Mouse (Mus musculus) lung, postnatal 0 days (tissue): ENCODE measurements around the gene Vmn2r16.

ENCODE experiments used
- CTCF ChIP-seq: IDR thresholded peaks from 2 replicates; pipeline ENCODE4 v1.5.1; 2016; ENCODE audit warnings: antibody characterized with exemption, mild to moderate bottlenecking
- EP300 ChIP-seq: IDR thresholded peaks from 2 replicates; pipeline ENCODE4 v1.6.1; 2016; ENCODE audit warnings: antibody characterized with exemption, mild to moderate bottlenecking, control low read depth

DNA sequence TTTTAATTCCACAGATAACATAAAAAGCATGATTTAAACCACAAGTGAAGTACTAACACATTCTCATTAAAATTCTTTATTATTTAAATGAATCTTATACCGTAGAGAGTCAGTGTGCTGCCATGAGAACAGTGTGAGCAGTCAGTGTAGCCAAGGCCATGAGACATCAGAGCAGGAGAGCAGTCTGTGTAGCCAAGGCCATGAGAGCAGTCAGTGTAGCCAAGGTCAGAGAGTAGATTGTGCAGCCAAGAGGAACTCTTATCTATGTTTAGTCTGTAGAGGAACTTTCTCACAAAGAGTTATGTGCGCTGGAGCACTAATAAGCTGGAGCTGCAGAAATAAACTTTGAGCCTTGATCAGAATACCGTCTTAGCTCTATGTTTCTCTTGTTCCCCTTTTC lies 35.3 kb upstream of the Vmn2r16 start:
- TF ChIP-seq CTCF (no peak), EP300 (no peak)
